Mouse (Mus musculus) liver, embryonic 14.5 days (tissue): ENCODE results near the gene Mybpc2.

Experiments used
- CTCF ChIP-seq: IDR thresholded peaks from 2 replicates; pipeline ENCODE4 v1.5.1; 2016; ENCODE audit warnings: antibody characterized with exemption, low read depth, control low read depth
- EP300 ChIP-seq: IDR thresholded peaks from 2 replicates; pipeline ENCODE4 v1.6.1; 2016; ENCODE audit warnings: antibody characterized with exemption, low read depth

- no peak for TF ChIP-seq EP300
- TF ChIP-seq CTCF = no peak
These were observed 12.1 kb upstream of the Mybpc2 start for GRCm38 (mm10) chr7:44536590-44536968.
